Mouse (Mus musculus) left cerebral cortex, adult 8-10 months (tissue): ENCODE results near the gene Zfp275. TPM values are rescaled to one million over a fixed set of nuclear protein-coding genes. Genes with fewer than 3 reads are reported as not detected.

ENCODE experiments used
- total RNA-seq, 4 experiments: library from RNA; stranded (reverse); gene quantifications; 2 replicates each; pipeline ENCODE4 v1.2.4; 2022

The Zfp275 gene
- total RNA-seq, 4 experiments from 2014 or later: 18.0 to 20.4 (median 19.0) TPM

Other genes with a start within 250 kb of the Zfp275 start
- gene Xlr3a, start 245.5 kb upstream of the Zfp275 start, total RNA-seq: 1 to 10 TPM in 3 of 4 experiments, under 1 TPM in 1; 0.65 to 6.2 (median 2.9) TPM
- under 1 TPM in 3 of 4 experiments, not detected in 1; 0.42 to 0.91 (median 0.91) TPM for gene Gm14685, start 225.6 kb upstream of the Zfp275 start, total RNA-seq
- not detected for gene Xlr5b, start 193.8 kb upstream of the Zfp275 start, total RNA-seq
- 1 to 10 TPM in 2 of 4 experiments, under 1 TPM in 2; 0.53 to 1.7 (median 0.81) TPM for gene DXBay18, start 193.2 kb upstream of the Zfp275 start, total RNA-seq
- gene Spin2d, start 165.6 kb upstream of the Zfp275 start, total RNA-seq: not detected
- gene Xlr3b, start 150.4 kb upstream of the Zfp275 start, total RNA-seq: 10 to 100 TPM in 1 of 4 experiments, 1 to 10 TPM in 2, under 1 TPM in 1; 0.65 to 13.8 (median 4.2) TPM
- gene Xlr4b, start 128.3 kb upstream of the Zfp275 start, total RNA-seq: 1 to 10 TPM in 2 of 4 experiments, not detected in 2; 1.4 to 2.1 TPM
- gene F8a, start 114.3 kb upstream of the Zfp275 start, total RNA-seq: 10 to 100 TPM; 13.1 to 16.9 (median 14.0) TPM
- gene Xlr4c, start 99.5 kb upstream of the Zfp275 start, total RNA-seq: under 1 TPM in 1 of 4 experiments, not detected in 3; 0.43 TPM
- gene Xlr3c, start 77.2 kb upstream of the Zfp275 start, total RNA-seq: not detected
- under 1 TPM in 1 of 4 experiments, not detected in 3; 0.33 TPM for gene Xlr5a, start 49.6 kb upstream of the Zfp275 start, total RNA-seq
- not detected for gene Xlr5c, start 49.6 kb upstream of the Zfp275 start, total RNA-seq
- gene Gm45015, start 5.8 kb upstream of the Zfp275 start, total RNA-seq: not detected
- under 1 TPM in 3 of 4 experiments, not detected in 1; 0.17 to 0.37 (median 0.30) TPM for gene Gm18336, start 56.1 kb downstream of the Zfp275 start, total RNA-seq
- gene Zfp92, start 68.5 kb downstream of the Zfp275 start, total RNA-seq: 1 to 10 TPM; 1.9 to 2.9 (median 2.0) TPM
- gene Trex2, start 92.7 kb downstream of the Zfp275 start, total RNA-seq: not detected
- gene Haus7, start 116.4 kb downstream of the Zfp275 start, total RNA-seq: 10 to 100 TPM in 3 of 4 experiments, 1 to 10 TPM in 1; 7.9 to 13.2 (median 11.8) TPM
- 10 to 100 TPM; 18.7 to 23.5 (median 19.3) TPM for gene Bgn, start 141.0 kb downstream of the Zfp275 start, total RNA-seq
- 10 to 100 TPM; 91.0 to 100.0 (median 95.1) TPM for gene Atp2b3, start 160.5 kb downstream of the Zfp275 start, total RNA-seq